Mouse (Mus musculus) olfactory bulb, adult 2 months (tissue): ENCODE measurements around the gene Gm3625. TPM values are rescaled to one million over a fixed set of nuclear protein-coding genes. Genes with fewer than 3 reads are reported as not detected.

Experiments used
- H3K27ac ChIP-seq: fragments of 200-500 bp; 2 replicates; pipeline ENCODE4 v1.5.1; 2012; ENCODE audit warnings: low read depth, low read length; ENCODE audit not compliant: insufficient read depth
- H3K4me1 ChIP-seq: fragments of 200-500 bp; 2 replicates; pipeline ENCODE4 v1.6.1; 2012; ENCODE audit warnings: low read length; ENCODE audit not compliant: control insufficient read depth, insufficient read depth
- H3K4me3 ChIP-seq: fragments of 200-500 bp; 2 replicates; pipeline ENCODE4 v1.5.1; 2012; ENCODE audit warnings: mild to moderate bottlenecking, low read depth, low read length, moderate library complexity; ENCODE audit not compliant: insufficient read depth
- CTCF ChIP-seq: fragments of 200-500 bp; IDR thresholded peaks from 2 replicates; pipeline ENCODE4 v1.5.1; 2012; ENCODE audit warnings: low read depth, mild to moderate bottlenecking, low read length, moderate library complexity; ENCODE audit not compliant: insufficient read depth
- POLR2A ChIP-seq: fragments of 200-500 bp; IDR thresholded peaks from 2 replicates; pipeline ENCODE4 v1.6.1; 2012; ENCODE audit warnings: mild to moderate bottlenecking, low read depth, low read length, moderate library complexity; ENCODE audit not compliant: insufficient read depth
- WGBS: fragments of 180-500 bp; shearing (Covaris S2); methylation state at CpG from one replicate; pipeline ENCODE4 v1.1.7; 2018; 5-methylcytosine and 5-hydroxymethylcytosine counted together
- polyA plus RNA-seq: library from polyadenylated mRNA; stranded (reverse); fragments of >200 nt; gene quantifications from 2 replicates; pipeline ENCODE4 v1.2.4, GENCODE M21; 2012; ENCODE audit warnings: low replicate concordance; ENCODE audit not compliant: missing spikeins, insufficient read depth, insufficient read length

Gene Gm3625
- not detected in 2 replicates for polyA plus RNA-seq

GRCm38 (mm10) chr12:4592541-4593165 lies at the start of gene Gm3625, which contains the start of gene Itsn2:
TSS of gene Gm3625 (minus strand) at chr12:4592927.
TSS of gene Itsn2 (plus strand) at chr12:4592638.
- TF ChIP-seq CTCF, result no peak
- no peak for TF ChIP-seq POLR2A
- peaks cover 2% of the 10 kb centered on the region; the same call in 1 of the 2 replicates for H3K4me1 ChIP-seq
- under 1% methylated on average over 49 of the region's 49 CpGs for WGBS
- peak within 1 kb of the TSS; percentile 91 for H3K27ac ChIP-seq
- H3K4me3 ChIP-seq, result peak within 1 kb of the TSS; percentile 99

GRCm38 (mm10) chr12:4640737-4641136 lies 48.0 kb upstream of the Gm3625 start:
- H3K27ac ChIP-seq, result no peak overlapping the region
- peaks cover 6% of the 10 kb centered on the region for H3K4me1 ChIP-seq
- WGBS, result 88% methylated on average over 1 of the region's 1 CpGs
- TF ChIP-seq CTCF, result no peak
- TF ChIP-seq POLR2A, result no peak
- H3K4me3 ChIP-seq, result no peak overlapping the region

GRCm38 (mm10) chr12:4638438-4638837 lies 45.7 kb upstream of the Gm3625 start:
- TF ChIP-seq POLR2A, result no peak
- Histone ChIP-seq H3K27ac (no peak overlapping the region), H3K4me1 (peaks cover 6% of the 10 kb centered on the region), H3K4me3 (no peak overlapping the region)
- WGBS, result 84% methylated on average over 1 of the region's 1 CpGs

- TF ChIP-seq POLR2A (no peak), CTCF (no peak)
- peaks cover 3% of the 10 kb centered on the region; the same call in 1 of the 2 replicates for H3K4me1 ChIP-seq
- H3K4me3 ChIP-seq, result no peak overlapping the region
- H3K27ac ChIP-seq, result no peak overlapping the region
- WGBS, result 78% methylated on average over 8 of the region's 8 CpGs
Observed at GRCm38 (mm10) chr12:4632957-4633356, 40.2 kb upstream of the Gm3625 start.

- Histone ChIP-seq H3K27ac (no peak overlapping the region), H3K4me1 (no peaks in the 10 kb centered on the region), H3K4me3 (no peak overlapping the region)
- WGBS, result 82% methylated on average over 1 of the region's 1 CpGs
- TF ChIP-seq CTCF (no peak), POLR2A (no peak)
Observed at GRCm38 (mm10) chr12:4624201-4624600, 31.5 kb upstream of the Gm3625 start.

- Histone ChIP-seq H3K27ac (no peak overlapping the region), H3K4me3 (no peak overlapping the region), H3K4me1 (peaks cover 3% of the 10 kb centered on the region; the same call in 1 of the 2 replicates)
- WGBS, result 57% methylated on average over 2 of the region's 2 CpGs
- no peak for TF ChIP-seq POLR2A
- no peak for TF ChIP-seq CTCF
Observed at GRCm38 (mm10) chr12:4614722-4615121, 22.0 kb upstream of the Gm3625 start.

- TF ChIP-seq POLR2A, result no peak
- TF ChIP-seq CTCF, result no peak
- Histone ChIP-seq H3K4me3 (no peak overlapping the region), H3K4me1 (no peaks in the 10 kb centered on the region), H3K27ac (no peak overlapping the region)
- 35% methylated on average over 3 of the region's 3 CpGs for WGBS
Observed at GRCm38 (mm10) chr12:4606625-4607024, 13.9 kb upstream of the Gm3625 start.

- Histone ChIP-seq H3K4me3 (no peak overlapping the region), H3K4me1 (peaks cover 7% of the 10 kb centered on the region), H3K27ac (peak overlapping the region; percentile 8; the same call in 1 of the 2 replicates)
- TF ChIP-seq CTCF, result no peak
- no peak for TF ChIP-seq POLR2A
- 22% methylated on average over 4 of the region's 4 CpGs for WGBS
Observed at GRCm38 (mm10) chr12:4599713-4600112, 7.0 kb upstream of the Gm3625 start.

- TF ChIP-seq POLR2A (no peak), CTCF (no peak)
- WGBS, result 73% methylated on average over 8 of the region's 8 CpGs
- Histone ChIP-seq H3K4me3 (no peak overlapping the region), H3K27ac (peak overlapping the region; percentile 77), H3K4me1 (peaks cover 7% of the 10 kb centered on the region)
Observed at GRCm38 (mm10) chr12:4598666-4599428, 6.1 kb upstream of the Gm3625 start.
